Mouse (Mus musculus): ENCODE data around the gene Gm3286.
"Not testable (repeated sequence)": the region's sequence is repeated elsewhere in the genome, so short reads cannot be mapped to it uniquely, and the experiment has no call there.

Gm3286 gene

DNA sequence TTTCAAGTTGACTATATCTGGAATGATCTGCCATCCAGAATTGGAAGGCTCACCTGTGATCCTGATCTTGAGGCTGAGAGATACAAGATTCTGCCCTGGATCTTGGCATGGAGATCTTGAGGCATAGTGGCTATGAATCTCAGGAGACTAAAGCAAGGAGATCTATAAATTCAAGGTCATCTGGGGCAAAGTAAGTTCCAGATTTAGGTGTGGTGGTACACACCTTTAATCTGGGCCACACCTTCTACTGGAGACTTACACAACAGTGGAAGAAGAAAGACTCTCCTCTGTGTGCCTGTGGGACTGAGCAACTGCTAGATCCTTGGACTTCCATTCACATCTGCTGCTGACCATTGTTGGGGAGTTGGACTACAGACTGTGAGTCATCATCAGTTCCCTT, at the start of gene Gm3286:
Gene Gm3286, plus strand, starts transcription at position 301 of the 400 bp plus-strand sequence.
- not testable (repeated sequence) for DNase-seq
